Mouse (Mus musculus) myocyte (in vitro differentiated cells): ENCODE measurements around the gene Gm20388.

Source experiments
- E2F4 ChIP-seq: IDR thresholded peaks from one replicate; pipeline ENCODE4 v1.6.1; 2011; ENCODE audit warnings: mild to moderate bottlenecking, control low read depth, moderate library complexity; ENCODE audit not compliant: insufficient read depth
- POLR2A ChIP-seq: IDR thresholded peaks from one replicate; pipeline ENCODE4 v1.6.1; 2011; ENCODE audit warnings: low read depth, mild to moderate bottlenecking, control low read depth, moderate library complexity; ENCODE audit not compliant: insufficient read length
- POLR2AphosphoS2 ChIP-seq: IDR thresholded peaks from one replicate; pipeline ENCODE4 v1.6.1; 2011; ENCODE audit warnings: low read depth, control low read depth; ENCODE audit not compliant: insufficient read length
- REST ChIP-seq: IDR thresholded peaks from one replicate; pipeline ENCODE4 v1.6.1; 2011; ENCODE audit warnings: mild to moderate bottlenecking, control low read depth, moderate library complexity; ENCODE audit not compliant: insufficient read depth, insufficient read length
- TCF12 ChIP-seq: IDR thresholded peaks from one replicate; pipeline ENCODE4 v1.6.1; 2011; ENCODE audit warnings: mild to moderate bottlenecking, control low read depth; ENCODE audit not compliant: poor library complexity, insufficient read depth, severe bottlenecking
- USF1 ChIP-seq: IDR thresholded peaks from one replicate; pipeline ENCODE4 v1.6.1; 2011; ENCODE audit warnings: low read depth, mild to moderate bottlenecking, control low read depth, moderate library complexity

DNA sequence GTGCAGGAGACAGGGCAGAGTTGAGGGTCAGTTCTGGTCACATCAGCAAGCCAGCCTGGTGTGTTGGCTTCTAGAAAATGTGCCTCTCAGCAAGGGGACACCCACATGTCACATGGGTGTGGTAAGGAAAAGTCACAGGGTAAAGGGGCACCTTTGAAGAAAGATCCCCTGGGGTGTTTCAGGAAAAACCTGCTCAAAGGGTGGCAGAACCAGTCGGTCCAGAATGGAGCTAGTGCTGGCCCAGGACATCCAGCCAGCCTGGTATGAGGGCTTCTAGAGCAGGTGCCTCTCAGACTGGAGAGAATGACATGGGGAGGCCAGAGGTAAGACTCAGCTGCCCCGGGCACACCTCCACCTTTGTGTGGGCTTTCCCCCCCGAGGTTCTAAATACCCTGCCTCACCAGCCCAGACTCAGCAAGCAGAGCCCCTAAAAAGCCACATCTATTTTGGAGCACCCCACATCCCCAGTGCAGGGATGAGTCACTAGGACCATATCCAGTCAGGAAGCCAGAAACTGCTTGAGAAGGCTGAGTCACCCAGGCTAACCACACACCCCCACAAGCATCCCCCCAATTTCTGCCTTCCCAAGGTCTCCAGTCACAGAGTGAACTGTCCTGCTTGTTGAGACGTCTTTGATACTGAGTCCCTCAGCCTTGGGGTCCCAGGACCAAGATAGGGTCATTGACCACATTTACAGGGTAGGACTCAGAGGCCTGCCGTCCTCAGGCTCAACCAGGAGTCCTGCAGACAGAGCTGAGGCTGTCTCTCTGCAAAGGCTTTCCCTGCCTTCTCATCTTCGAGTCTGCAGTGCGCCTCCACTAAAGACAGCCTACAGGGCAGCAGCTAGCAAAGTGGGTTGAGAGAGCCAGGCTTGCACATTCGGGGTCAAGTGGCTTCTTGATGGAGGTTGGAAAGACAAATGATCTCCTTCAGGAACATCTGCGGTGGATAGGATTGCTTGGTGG is 2445.3 kb downstream of the Gm20388 start:
- TF ChIP-seq POLR2A (no peak), POLR2AphosphoS2 (no peak), TCF12 (no peak), USF1 (no peak), E2F4 (no peak), REST (no peak)
